In the genomic region with DNA sequence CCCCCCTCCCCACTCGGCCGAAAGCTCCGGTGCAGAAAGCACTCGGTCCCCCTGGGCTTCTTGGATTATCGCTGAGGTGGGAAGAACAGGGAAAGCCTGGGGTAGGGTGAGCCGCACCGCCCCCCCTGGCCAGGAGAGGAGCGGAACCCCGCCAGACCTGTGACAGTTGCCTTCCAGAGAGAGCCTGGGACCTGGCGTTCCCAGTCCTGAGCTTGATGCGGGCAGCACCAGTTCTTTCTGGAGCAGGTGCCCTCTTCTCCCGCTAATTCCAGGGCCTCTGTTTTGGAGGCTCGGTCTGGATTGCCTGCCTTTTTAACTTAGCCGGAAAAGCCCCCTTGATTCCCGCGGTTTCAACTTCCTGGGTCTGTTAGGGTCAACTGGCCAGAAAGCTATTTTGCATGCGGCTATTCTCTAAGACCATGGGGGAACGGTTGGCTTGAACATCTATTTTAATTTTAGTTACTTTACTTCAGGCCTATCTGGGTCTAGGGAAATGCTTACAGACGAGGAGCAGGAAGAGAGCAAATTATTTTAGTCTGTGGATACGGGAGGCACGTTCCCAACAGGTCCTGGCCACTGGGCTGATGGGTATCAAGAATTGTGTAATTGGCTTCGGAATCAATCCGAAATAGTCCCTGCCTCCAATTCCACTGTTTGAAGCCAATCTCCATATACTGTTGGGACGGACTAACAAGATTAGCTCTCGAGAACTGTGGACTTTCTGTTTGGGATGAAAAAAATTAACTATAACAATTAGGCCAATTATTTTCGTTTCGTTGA, we compare ENCODE assay signal across 8 mouse cellular contexts. TPM values are rescaled to one million over a fixed set of nuclear protein-coding genes. Genes with fewer than 3 reads are reported as not detected.
A peak's percentile ranks its signal among the peaks of the same experiment; 100 is the strongest.
DNase-seq lines count a peak whose midpoint lies in the region; ATAC-seq and TF ChIP-seq lines count a peak whose summit lies in the region.
"Had no signal": no experiment of that assay in that cellular context is flagged by ENCODE, and none has a peak within 500 bp of the region (broad histone marks: within the 10 kb centered on the region; RNA-seq: fewer than 3 reads in every experiment).

No protein-coding gene starts in this region.

- no peak for TF ChIP-seq POLR2A in limb, embryonic 14.5 days (IDR thresholded peaks at IDR 0.05; ENCODE audit: borderline replicate concordance, extremely low read depth, insufficient read depth, insufficient read length)

- ATAC-seq in kidney, embryonic 15.5 days (replicated peaks; ENCODE audit: low FRiP score), result no peak
- no peak for ATAC-seq in embryonic facial prominence, embryonic 14.5 days (ENCODE audit: low read depth)
- no peak for ATAC-seq in limb, embryonic 14.5 days (ENCODE audit: low FRiP score, low read depth)

- H3K4me1 ChIP-seq in kidney, embryonic 15.5 days, result peaks cover 54% of the 10 kb centered on the region
- peaks cover 25% of the 10 kb centered on the region for H3K4me1 ChIP-seq in embryonic facial prominence, embryonic 14.5 days (ENCODE audit: control insufficient read depth, insufficient read depth, low read length)
- peaks cover 33% of the 10 kb centered on the region for H3K4me1 ChIP-seq in limb, embryonic 14.5 days (ENCODE audit: control insufficient read depth, insufficient read depth, low read length)

- no peaks in the 10 kb centered on the region for H3K9me3 ChIP-seq in kidney, embryonic 15.5 days (replicated peaks)
- H3K9me3 ChIP-seq in embryonic facial prominence, embryonic 14.5 days (ENCODE audit: control insufficient read depth, low read length), result no peaks in the 10 kb centered on the region
- H3K9me3 ChIP-seq in limb, embryonic 14.5 days (ENCODE audit: control insufficient read depth, low read length), result no peaks in the 10 kb centered on the region

- intact Hi-C loops in gastrocnemius, postnatal 14 days (cut with DNase I; ENCODE audit: low total_unique reads), result no loop called here

- peaks cover 98% of the 10 kb centered on the region for H3K27me3 ChIP-seq in kidney, embryonic 15.5 days
- peaks cover 99% of the 10 kb centered on the region for H3K27me3 ChIP-seq in embryonic facial prominence, embryonic 14.5 days (replicated peaks; ENCODE audit: control insufficient read depth, insufficient read depth, low read length)
- peaks cover 84% of the 10 kb centered on the region for H3K27me3 ChIP-seq in limb, embryonic 14.5 days (ENCODE audit: control insufficient read depth, insufficient read depth, low read length)

- H3K27ac ChIP-seq in kidney, embryonic 15.5 days, result no peak overlapping the region
- H3K27ac ChIP-seq in embryonic facial prominence, embryonic 14.5 days (replicated peaks; ENCODE audit: low read depth, low read length), result no peak overlapping the region
- no peak overlapping the region for H3K27ac ChIP-seq in limb, embryonic 14.5 days (replicated peaks; ENCODE audit: low read depth, low read length)

- peak overlapping the region; percentile 48 for H3K4me2 ChIP-seq in kidney, embryonic 15.5 days
- peak overlapping the region; percentile 74 for H3K4me2 ChIP-seq in embryonic facial prominence, embryonic 14.5 days (ENCODE audit: low read depth, low read length)
- peak overlapping the region; percentile 22; the same call in 1 of the 2 replicates for H3K4me2 ChIP-seq in limb, embryonic 14.5 days (replicated peaks; ENCODE audit: low read depth, low read length, severe bottlenecking)

- no peak overlapping the region for H3K9ac ChIP-seq in kidney, embryonic 15.5 days
- no peak overlapping the region for H3K9ac ChIP-seq in embryonic facial prominence, embryonic 14.5 days (ENCODE audit: low read depth, low read length)
- no peak overlapping the region for H3K9ac ChIP-seq in limb, embryonic 14.5 days (ENCODE audit: low read depth, low read length, severe bottlenecking)

- DNase-seq in kidney, postnatal 14 days, result no peak
- DNase-seq in ZHBTc4 (ENCODE audit: low read depth, low spot score), result peak; percentile 65
- DNase-seq in embryonic facial prominence, embryonic 14.5 days (ENCODE audit: low spot score), result no peak
- DNase-seq in limb, embryonic 14.5 days (ENCODE audit: low spot score), result no peak
- DNase-seq in gastrocnemius, postnatal 14 days, result no peak
- no peak for DNase-seq in frontal cortex, adult 2 months (ENCODE audit: extremely low spot score in 1 of 2, low spot score in 1 of 2)
- DNase-seq: kidney, adult 11 months had no signal

- H3K4me3 ChIP-seq in kidney, embryonic 15.5 days (replicated peaks), result peak overlapping the region; percentile 18
- peak overlapping the region; percentile 21; the same call in 1 of the 2 replicates for H3K4me3 ChIP-seq in embryonic facial prominence, embryonic 14.5 days (ENCODE audit: low read depth, low read length)
- no peak overlapping the region for H3K4me3 ChIP-seq in limb, embryonic 14.5 days (replicated peaks; ENCODE audit: low read length)

- no peaks in the 10 kb centered on the region for H3K36me3 ChIP-seq in kidney, embryonic 15.5 days
- H3K36me3 ChIP-seq in embryonic facial prominence, embryonic 14.5 days (ENCODE audit: control insufficient read depth, insufficient read depth, low read length), result no peaks in the 10 kb centered on the region
- H3K36me3 ChIP-seq in limb, embryonic 14.5 days (ENCODE audit: control insufficient read depth, insufficient read depth, low read length), result no peaks in the 10 kb centered on the region

- 2% methylated on average over 27 of the region's 27 CpGs for WGBS in kidney, embryonic 15.5 days
- 5% methylated on average over 23 of the region's 27 CpGs for WGBS in embryonic facial prominence, embryonic 14.5 days
- WGBS in limb, embryonic 14.5 days, result 2% methylated on average over 24 of the region's 27 CpGs

RNA-seq across cellular contexts. Expression of gene Tfap2c, which starts 1.4 kb away (rescaled TPM):
- polyA plus RNA-seq in kidney, embryonic 15.5 days (2015; fragmentation: Nextera tagmentation; extraction: Ambion mirVana), result 0.57 and 0.62 TPM in 2 replicates
- polyA plus RNA-seq in embryonic facial prominence, embryonic 14.5 days (2014; fragmentation: Nextera tagmentation; extraction: Ambion mirVana), result 8.9 and 9.8 TPM in 2 replicates
- 6.1 and 7.7 TPM in 2 replicates for polyA plus RNA-seq in limb, embryonic 14.5 days (2012; rRNA removed)
- 9.9 and 10.0 TPM in 2 replicates for polyA plus RNA-seq in limb, embryonic 14.5 days (2014; fragmentation: Nextera tagmentation; extraction: Ambion mirVana)
- not detected for total RNA-seq in gastrocnemius, postnatal 14 days (2021)
- polyA plus RNA-seq in frontal cortex, adult 2 months (2012; rRNA removed), result 2.7 and 3.1 TPM in 2 replicates

Comparison
In these comparisons a context has a peak if more than half of its experiments do, and no peak if none do; other contexts are left out.
1. H3K4me2 ChIP-seq: peak in every context shown above with its lines; median percentile 74 in embryonic facial prominence, embryonic 14.5 days; 48 in kidney, embryonic 15.5 days; 22 in limb, embryonic 14.5 days.